Mouse (Mus musculus): ENCODE results near the gene Rrp9.

Gene Rrp9

DNA sequence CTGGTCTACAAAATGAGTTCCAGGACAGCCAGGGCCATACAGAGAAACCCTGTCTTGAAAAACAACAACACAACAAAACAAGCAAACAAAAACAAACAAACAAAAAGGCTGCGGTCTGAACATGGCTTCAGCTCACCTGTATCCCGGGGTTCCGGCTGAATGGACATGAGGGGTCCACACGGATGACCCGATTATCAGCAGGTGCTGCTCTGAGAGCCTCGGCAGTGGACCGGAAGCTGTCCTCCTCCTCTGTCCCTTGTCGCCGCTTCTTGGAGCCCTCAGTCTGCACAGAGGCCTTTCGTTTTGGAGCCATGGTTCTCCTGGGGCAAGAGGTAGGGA lies at the start of gene Rrp9:
Rrp9 (plus strand) TSS at position 301 of the 339 bp plus-strand sequence.
- peak; percentile 37 for DNase-seq

DNA sequence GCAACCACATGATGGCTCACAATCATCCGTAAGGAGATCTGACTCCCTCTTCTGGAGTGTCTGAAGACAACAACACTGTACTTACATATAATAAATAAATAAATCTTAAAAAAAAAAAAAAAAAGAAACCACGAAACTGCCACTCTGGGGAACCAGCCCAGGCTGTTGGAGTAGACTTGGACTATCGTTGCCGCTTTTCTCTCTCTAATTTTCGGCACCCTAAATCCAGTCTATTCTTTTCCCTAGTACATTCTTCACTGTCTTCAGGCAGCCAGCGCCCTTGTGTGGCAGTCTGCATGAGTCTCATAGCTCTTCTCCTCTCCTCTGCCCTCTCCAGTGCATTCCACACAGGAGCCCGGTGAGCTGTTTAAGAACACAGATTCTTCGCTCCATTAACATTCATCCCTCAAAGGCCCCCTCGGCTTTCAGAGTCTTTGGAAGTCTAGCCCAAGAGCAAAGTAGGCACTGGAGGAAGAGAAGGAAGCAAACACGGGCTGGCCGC lies 47.0 kb upstream of the Rrp9 start:
- no peak for DNase-seq

DNA sequence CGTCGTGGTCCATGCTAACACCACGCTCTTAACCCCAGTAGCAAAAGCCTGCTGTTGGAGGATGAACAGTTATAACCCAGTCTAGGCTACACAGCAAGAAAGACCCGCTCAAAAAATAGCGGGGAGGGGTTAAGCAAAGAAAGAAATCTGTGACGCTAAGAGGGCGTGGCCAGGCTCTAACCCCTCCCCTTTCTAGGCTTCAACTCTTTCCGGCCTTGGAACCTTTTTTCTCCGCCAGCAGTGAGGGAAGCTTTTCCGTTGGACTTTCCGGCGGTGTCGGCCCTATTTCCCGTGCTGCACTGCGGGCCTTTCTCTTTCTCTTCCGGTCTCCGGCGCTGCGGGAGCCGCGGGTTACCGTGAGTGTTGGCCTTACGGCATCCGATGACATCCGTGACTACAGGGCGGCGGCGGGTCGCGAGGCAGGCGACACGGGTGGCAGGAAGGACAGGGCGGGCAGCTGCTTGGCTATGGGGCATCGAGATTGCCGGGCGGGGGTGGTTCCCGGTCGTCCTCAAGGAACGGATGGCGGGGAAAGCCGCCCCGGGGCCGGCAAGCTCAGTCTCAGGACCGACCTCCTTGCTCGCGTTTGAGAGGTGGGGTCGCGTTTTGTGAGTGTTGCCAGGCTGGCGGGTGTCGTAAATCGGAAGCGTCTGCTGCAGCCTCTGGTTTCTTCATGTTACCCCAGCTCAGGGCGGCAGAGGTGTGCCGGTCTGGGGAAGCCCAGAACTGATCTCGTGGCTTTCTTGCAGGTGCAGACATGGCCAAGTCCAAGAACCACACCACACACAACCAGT lies 46.3 kb upstream of the Rrp9 start, which contains the start of gene Rpl29:
Rpl29 (plus strand) TSS at position 234 of the 794 bp plus-strand sequence.
- peak; percentile 97 for DNase-seq

DNA sequence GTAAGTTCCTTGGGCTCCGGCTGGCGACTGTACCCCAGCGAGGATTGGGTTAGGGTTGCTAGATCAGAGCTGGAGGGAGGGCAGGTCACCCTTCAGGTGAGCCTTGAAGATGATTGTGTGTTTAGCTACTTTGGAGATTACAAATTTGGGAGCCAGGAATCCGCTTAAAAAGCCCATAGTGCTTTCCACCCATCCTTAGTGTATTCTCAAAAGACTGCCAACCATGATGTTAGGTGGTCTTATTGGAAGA lies 45.8 kb upstream of the Rrp9 start:
- DNase-seq = no peak

DNA sequence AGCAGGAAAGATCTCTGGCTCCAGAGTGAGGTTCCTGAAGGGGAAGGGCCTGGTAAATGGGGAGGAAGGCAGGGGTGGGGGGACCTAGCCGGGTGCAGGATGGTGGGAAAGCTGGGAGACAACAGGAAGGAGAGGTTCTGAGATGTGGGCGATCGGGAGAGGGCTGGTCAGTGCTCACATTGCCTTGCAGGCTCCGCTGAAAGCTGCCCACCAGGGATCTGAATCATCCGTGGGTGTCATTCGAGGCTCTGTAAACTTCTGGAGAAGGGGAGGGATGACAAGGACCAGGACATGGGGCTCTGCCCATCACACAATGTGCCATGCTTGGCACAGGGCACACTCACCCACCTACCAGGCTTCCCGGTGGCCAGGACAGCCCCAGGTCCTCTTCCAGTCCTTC lies 42.4 kb upstream of the Rrp9 start:
- no peak for DNase-seq

DNA sequence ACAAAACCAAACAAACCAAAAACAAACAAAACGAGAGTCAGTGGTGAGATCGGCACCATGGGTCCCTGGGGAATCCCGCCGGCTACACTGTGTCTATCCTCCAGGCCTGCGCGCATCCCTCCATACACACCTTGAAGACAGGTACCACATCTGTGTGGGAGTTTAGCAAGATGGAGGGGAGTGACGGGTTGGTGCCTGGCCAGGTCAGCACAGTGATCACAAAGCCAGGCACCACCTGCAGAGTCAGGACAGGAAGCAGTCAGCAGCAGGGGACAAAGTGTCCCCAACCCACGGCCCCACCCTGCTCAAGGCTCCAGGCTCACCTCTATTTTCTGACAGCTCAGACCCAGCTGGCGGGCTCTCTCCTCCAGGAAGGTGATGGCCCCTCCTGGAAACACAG lies 39.2 kb upstream of the Rrp9 start:
- DNase-seq = no peak

DNA sequence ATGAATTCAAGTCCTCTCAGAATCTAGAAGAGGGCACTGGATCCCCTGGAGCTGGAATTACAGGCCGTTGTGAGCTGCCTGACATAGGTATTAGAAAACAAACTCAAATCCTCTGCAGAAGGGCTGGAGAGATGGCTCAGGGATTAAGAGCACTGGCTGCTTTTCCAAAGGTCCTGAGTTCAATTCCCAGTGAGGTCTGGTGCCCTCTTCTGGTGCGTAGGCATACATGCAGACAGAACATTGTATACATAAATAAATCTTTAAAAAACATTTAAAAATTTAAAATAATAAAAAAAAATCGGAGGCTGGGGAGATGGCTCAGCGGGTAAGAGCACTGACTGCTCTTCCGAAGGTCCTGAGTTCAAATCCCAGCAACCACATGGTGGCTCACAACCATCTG lies 33.1 kb upstream of the Rrp9 start:
- no peak for DNase-seq

DNA sequence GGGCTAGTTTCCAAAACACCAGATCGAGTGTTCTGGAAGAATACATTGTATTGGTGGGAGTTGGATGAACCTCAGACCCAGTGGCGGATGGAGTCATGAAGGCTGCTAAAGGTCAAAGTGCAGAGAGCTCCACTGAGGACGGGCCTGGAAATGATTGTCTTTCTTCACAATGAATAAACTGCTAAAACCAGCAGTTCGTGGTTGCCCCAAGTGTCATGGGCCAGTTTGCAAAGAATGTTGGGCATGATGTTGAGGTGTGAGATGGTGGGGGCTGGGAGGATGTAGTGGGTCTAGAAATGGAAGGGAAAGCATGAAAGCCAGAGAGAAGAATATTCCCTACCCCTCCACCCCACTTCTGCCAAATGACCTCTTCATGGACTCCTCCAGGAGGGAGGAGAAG lies 30.9 kb upstream of the Rrp9 start:
- DNase-seq = no peak

DNA sequence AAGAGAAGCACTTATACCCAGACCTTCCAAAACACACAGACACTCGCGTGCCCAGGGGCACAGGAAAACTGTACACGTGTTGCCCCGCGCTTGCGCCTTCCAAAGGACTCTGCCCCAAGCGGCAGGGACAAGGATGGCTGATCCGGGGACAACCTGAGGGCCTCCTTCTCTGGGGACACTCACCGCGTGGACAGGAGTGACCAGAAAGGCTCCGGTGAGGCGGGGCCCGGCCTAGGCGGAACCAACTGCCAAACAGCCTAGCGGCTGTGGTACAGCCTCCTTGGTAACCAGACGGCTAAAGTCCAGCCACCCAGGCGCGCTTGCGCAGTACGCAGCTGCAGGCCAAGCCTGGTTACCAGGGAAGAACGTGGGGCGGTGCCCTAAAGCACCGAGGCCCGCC lies 28.4 kb upstream of the Rrp9 start, which contains the start of the genes Abhd14b and Abhd14a:
Abhd14b (plus strand) TSS at position 112 of the 400 bp plus-strand sequence.
Abhd14a (minus strand) TSS at position 331 of the 400 bp plus-strand sequence.
- DNase-seq = peak; percentile 82

DNA sequence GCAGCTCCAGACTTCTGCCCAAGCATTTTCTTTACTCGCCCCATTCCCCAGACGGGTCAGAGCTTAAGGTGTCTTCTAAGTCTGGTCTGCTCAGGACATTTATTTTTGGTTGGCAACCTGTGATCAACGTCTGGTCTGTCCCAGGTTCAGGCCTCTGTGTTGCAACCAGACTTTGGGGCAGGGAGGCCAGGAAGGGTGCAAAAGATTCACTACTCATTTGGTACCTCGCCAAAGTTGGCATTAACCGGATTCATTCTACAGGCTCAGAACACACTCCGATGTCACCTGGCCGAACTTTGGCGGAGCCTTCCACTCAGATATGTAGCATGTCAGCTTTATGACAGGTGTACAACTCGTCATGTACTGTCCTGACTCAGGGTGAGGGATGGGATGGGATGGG lies 27.8 kb upstream of the Rrp9 start:
- DNase-seq = no peak

DNA sequence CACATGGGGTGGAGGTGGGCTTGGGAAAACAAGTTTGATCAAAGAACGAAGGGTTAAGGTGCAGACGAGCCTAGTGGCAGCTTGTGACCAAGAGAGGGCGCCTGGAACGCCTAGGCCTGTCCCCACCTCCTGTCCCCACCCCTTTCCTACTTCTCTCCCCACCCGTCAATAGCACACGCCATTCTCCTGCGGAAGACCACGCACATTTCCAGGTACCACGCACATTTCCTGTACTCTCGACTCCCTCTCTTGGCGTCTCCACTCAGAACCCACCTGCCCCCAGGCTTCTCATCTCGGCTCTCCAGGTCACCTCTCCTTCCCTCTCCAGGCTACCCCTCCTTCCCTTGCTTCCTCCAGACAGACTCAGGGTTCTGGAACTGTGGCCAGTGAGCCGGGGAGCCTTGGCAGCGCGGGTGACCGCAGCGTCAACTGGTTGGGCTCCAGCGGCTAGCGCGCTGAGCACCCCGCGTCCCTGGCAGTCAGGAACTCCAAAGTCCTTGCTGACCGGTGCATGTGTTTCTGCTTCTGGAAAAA lies 27.2 kb upstream of the Rrp9 start:
- DNase-seq = peak; percentile 80

DNA sequence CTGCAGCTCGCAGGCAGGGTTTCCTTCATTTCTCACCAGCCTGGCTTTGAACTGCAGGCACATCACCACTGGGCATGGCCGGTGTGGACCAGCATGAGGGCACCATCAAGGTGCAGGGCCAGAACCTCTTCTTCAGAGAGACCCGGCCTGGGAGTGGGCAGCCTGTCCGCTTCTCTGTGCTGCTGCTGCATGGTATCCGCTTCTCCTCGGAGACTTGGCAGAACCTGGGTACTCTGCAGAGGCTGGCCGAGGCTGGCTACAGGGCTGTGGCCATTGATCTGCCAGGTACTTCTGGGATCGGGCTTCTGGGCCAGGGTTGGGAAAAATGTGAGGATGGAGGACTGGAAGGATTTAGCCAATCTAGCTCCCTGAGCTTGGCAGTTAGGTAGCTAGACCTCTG lies 25.8 kb upstream of the Rrp9 start:
- no peak for DNase-seq

DNA sequence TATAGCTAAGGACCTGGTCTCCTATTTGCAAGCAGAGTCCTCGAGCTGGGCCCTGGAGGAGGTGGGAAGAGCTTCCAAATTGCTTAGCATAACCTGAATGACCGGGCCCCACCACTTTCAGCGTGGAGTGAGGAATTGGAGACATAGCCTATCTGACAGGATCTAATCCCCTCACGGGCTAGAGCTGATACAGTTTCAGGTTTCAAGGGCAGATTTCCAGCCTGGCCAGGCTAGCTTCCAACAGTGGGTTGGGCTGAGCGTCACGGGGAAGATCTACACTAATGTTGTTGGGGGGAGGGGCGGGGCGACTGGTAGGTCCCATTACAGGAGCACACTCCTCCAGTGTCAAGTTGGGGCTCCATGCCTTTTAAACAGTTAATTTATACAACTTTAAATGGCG lies 25.1 kb upstream of the Rrp9 start:
- no peak for DNase-seq

DNA sequence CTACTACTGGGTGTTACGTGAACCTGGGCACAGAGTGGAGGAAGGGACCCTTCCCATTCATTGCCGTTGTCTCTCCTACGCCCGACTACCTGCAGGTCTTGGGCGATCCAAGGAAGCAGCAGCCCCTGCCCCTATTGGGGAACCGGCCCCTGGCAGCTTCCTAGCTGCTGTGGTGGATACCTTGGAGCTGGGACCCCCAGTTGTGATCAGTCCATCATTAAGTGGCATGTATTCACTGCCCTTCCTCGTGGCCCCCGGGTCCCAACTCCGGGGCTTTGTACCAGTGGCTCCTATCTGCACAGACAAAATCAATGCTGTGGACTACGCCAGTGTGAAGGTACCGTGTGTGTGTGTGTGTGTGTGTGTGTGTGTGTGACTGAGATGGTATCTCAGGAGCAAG lies 24.5 kb upstream of the Rrp9 start:
- no peak for DNase-seq

DNA sequence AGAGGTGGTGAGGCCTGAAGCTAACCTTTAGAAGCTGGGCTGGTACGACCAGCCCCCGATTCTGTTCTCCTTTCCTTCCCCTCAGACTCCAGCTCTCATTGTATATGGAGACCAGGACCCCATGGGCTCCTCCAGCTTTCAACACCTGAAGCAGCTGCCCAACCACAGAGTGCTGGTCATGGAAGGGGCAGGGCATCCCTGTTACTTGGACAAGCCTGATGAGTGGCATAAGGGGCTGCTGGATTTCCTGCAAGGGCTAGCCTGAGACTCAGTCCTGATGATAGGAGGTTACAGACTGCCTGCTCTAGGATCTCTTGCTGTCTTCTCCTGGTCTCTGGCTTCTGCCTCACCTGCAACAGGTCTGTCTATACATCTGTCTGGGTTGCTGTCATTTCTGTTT lies 23.9 kb upstream of the Rrp9 start:
- DNase-seq = no peak

DNA sequence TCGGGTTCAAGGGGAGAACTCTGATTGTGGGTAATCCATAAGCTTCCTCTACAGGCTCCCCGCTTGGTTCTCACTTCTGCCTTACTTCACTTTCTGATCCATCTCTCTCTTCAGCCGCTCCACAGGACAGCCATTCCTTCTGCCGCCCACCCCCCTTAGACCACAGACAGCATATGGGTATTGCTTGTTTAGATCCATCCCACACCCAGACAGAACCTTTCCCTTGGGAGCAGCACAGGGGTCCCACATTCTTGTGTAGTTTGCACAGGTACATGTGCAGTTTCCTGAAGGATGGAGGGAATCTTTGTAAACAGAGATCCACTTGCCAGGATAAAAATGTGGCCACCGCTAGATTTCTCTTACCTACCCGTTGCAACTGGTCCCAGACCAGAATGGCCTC lies 23.4 kb upstream of the Rrp9 start:
- DNase-seq = no peak

DNA sequence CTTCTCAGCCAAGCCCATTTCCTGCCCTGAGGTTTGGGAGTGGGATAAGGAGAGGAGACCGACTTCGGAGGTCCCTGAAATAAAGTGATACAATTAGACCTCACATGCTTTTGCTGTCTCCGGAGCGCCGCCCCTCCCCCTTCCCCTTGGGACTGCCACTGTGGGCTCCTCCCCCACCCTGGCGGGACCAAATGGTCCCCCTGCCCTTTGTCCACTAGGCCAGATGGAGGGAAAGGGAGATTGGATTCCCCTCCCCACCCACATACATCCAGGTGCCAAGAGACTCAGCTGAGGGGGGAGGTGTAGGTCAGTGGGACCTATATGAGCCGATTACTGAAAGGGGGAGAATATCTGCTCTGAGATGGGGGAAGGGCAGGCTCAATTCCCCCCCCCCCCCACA lies 22.9 kb upstream of the Rrp9 start:
- no peak for DNase-seq

DNA sequence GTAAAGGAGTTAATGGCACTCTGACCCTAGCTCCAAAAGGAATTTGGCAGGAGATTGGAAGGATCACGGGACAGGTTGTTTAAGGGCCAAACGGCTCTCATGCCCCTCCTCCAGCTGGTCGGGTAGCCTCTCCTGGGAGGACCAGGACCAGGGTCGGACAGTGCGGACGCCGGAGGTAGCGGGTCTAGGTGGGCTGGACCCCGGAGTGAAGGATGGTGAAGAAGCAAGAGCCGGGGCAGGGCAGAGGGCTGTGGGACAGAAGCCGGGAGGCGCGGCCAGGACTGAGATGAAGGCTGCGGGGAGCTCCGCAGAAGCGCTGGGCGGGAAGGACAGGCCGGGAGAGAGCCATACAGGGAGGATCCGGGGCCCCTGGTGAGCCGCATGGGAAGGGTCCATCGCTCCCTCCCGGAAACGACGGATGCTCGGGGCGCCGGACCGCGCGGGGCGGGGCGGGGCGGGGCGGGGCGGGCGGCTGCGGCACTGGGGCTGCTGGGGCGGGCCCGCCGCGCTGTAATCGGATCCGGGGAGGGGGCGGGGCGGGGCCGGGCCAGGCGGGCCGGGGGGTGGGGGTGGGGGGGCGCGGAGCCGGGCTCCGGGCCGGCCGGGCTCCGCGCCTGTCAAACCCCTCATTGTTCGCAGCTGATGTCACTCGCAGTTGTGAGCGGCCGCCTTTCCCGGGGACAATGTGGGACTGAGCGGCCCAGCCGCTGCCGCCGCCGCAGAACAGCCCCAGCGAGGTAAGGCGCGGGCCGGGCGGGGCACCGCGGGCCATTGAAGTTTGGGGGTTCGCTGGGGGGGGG lies 22.3 kb upstream of the Rrp9 start, which contains the start of gene Pcbp4:
Pcbp4 (plus strand) TSS at position 21 of the 800 bp plus-strand sequence.
- peak; percentile 61 for DNase-seq

DNA sequence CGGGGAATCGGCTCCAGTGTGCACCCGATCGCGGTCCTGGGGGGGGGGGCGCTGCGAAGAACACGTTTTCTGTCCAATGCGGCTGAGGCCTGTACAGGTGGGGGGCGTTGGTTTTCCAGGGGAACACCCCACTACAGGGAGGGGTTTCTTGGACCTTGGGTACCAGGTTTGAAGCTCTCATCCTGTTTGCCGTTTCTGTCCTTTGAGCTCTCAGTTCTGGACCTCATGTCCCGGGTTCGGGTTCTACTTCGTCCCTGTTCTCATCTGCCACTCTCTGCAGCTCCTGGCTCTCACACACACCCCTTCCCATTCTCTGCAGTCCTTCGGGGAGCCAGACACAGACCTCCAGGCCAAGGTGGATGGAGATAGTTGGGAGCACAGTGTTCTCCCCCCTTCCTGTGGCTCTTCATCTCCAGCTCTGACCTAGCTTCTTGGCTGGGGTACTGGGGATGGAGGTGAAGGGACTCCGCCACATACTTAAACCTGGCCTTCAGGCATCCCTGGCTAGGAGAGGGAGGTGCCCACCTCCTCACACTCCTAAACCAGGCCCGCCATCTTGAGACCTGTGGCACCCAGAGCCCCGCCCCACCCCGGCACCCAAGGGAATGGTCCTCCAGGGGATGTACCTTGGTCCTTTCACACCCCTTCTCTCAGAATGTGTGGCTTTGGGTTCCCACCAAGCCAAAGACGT lies 21.5 kb upstream of the Rrp9 start:
- DNase-seq = no peak

DNA sequence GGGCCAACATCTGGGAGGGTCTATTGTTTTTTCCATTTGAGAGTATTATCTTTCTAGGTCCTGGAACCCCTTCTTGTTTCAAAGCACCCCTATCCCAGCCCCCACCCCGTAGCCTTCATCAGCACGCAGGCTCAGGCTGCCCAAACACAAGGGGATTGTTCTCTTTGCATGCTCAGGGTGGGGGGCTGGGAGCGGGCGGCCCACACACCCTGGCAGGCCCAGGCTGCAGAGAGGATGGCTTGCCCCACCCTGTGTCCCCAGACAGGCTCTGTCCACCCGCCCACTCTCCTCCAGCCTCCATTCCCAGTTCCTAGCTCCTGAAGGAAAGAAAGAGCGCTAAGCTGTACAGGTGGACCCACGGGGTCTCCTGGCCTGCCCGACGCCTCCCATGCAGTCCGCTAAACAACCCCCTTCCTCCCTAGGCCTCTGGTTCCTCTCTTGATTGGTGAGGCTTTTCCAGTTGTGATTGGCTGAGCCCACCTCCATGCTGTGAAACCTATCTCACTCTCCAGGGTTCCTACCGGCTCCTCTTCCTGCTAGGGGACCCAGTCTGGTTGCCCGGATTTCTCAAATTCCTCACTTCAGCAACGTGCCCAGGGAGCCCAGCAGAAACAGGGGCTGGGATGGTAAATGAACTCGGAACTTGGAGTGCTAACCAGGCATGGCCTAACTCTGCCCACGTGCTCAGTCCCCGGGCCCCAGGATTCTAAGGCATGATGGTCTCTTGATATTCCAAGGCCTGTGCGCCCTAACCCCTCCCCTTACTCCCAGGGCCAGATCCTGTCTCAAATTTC lies 20.7 kb upstream of the Rrp9 start:
- no peak for DNase-seq

DNA sequence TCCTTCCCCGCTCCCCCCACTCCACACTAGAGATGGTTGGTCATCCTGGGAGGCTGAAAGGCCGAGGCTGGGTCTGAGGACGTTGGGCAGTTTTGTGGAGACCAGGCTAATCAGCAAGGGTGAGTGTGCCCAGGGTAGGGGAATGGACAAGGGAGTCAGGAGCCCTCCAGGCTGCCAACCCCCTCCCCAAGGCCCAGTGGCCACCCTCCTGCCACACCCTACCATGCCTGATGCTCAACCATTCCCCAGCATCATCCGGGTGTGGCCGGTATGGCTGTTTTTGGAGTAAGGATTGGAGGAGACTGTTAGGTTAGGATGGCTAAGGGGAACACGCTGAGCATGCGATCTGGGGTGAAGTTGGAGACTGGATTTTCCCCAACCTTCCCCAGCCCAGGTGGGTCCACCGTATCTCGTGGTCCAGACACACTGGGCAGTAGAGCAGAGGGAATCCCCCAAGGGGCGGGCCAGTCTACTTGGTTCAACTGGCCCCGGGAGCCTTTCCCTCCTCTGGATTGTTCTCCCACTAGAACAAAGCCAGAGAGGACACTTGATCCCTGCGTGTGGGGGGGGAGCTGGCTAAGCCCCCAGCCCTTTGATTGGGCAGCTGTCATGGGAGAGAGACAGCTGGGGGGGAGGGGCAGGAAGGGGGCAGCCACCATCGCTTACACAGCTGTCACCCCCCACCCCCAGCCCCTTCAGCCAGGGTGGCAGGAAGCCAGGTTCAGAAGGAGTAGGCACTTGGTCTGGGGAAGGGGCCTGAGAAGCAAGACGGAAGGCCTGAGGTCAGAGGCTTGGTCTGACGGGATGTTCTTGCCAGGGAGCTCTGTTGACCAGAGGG lies 19.2 kb upstream of the Rrp9 start:
- DNase-seq = no peak

DNA sequence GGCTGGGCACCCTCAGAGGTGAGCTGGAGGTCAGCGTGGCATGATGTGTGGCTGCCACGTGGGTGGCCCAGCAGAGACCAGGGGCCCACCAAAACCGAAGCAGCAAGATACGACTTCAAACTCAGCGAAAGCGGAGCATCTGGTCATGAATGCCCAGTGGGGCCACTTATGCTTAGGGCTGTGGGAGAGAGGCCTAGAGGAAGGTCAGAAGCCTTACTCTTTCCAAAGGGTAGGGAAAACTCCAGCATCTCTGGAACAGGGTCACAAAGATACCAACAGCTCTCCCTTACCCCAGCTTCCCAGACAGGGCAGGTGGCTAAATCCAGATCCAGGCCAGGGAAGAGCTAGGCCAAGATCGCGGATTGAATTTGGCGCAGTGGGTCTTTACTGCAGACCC lies 18.6 kb upstream of the Rrp9 start:
- DNase-seq = no peak
